Mouse (Mus musculus) heart, adult 2 months (tissue): ENCODE measurements at regions not wholly inside any gene's neighbourhood (a gene's known extent, or its start where the extent isn't known, plus 50 kb on each side); places are given as distances from the start of the nearest gene placed in this dataset.

Experiments used
- DNase-seq, 2 experiments: peaks; one replicate each; pipeline ENCODE4 v3.0.0; 2021
- H3K27ac ChIP-seq: fragments of 200-600 bp; 2 replicates; pipeline ENCODE4 v1.8.1; 2022
- H3K27me3 ChIP-seq: fragments of 200-500 bp; 2 replicates; pipeline ENCODE4 v1.6.1; 2012; ENCODE audit warnings: mild to moderate bottlenecking, low read length, inconsistent platforms, mixed read lengths; ENCODE audit not compliant: control insufficient read depth, insufficient read depth
- H3K36me3 ChIP-seq: fragments of 200-500 bp; 2 replicates; pipeline ENCODE4 v1.6.1; 2012; ENCODE audit warnings: low read length, inconsistent platforms; ENCODE audit not compliant: control insufficient read depth, insufficient read depth
- H3K4me1 ChIP-seq: fragments of 200-500 bp; 2 replicates; pipeline ENCODE4 v1.6.1; 2011; ENCODE audit warnings: low read length; ENCODE audit not compliant: control insufficient read depth, insufficient read depth
- H3K4me3 ChIP-seq: fragments of 200-600 bp; 2 replicates; pipeline ENCODE4 v1.8.1; 2022
- H3K79me2 ChIP-seq: fragments of 200-500 bp; replicated peaks from 2 replicates; pipeline ENCODE4 v1.6.1; 2012; ENCODE audit warnings: mild to moderate bottlenecking, inconsistent platforms, low read length, moderate library complexity, mixed read lengths; ENCODE audit not compliant: control insufficient read depth, insufficient read depth
- H3K9ac ChIP-seq: fragments of 200-500 bp; 2 replicates; pipeline ENCODE4 v1.6.1; 2012; ENCODE audit warnings: low read depth, mild to moderate bottlenecking, control low read depth, inconsistent platforms, low read length, mixed read lengths
- CTCF ChIP-seq: fragments of 200-600 bp; IDR thresholded peaks from 2 replicates; pipeline ENCODE4 v1.8.1; 2022; ENCODE audit warnings: antibody characterized with exemption, mild to moderate bottlenecking, moderate library complexity
- EP300 ChIP-seq: fragments of 200-500 bp; IDR thresholded peaks from 2 replicates; pipeline ENCODE4 v1.6.1; 2011; ENCODE audit warnings: low read depth, low read length, control low read depth; ENCODE audit not compliant: insufficient read depth
- POLR2A ChIP-seq: fragments of 200-500 bp; IDR thresholded peaks from 2 replicates; pipeline ENCODE4 v1.6.1; 2011; ENCODE audit warnings: mild to moderate bottlenecking, low read depth, low read length, control low read depth; ENCODE audit not compliant: insufficient read depth
- WGBS: fragments of 180-500 bp; shearing (Covaris S2); methylation state at CpG from one replicate; pipeline ENCODE4 v1.1.7; 2018; 5-methylcytosine and 5-hydroxymethylcytosine counted together
- intact Hi-C: fragments of 180-260 bp; cut with DNase I; formaldehyde crosslinking; loops from one replicate; pipeline ENCODE4 v1.15.1; 2025

- no peaks in the 10 kb centered on the region for H3K79me2 ChIP-seq
- 73% methylated on average over 3 of the region's 3 CpGs for WGBS
- peaks cover 4% of the 10 kb centered on the region for H3K4me1 ChIP-seq
- H3K9ac ChIP-seq: no peak overlapping the region
- no peak overlapping the region for H3K4me3 ChIP-seq
- no peaks in the 10 kb centered on the region for H3K27me3 ChIP-seq
- H3K27ac ChIP-seq: no peak overlapping the region
- intact Hi-C loops: no loop called here
- no peak for TF ChIP-seq POLR2A
- no peak for TF ChIP-seq CTCF
- TF ChIP-seq EP300: no peak
- no peaks in the 10 kb centered on the region for H3K36me3 ChIP-seq
- no peak for DNase-seq
Observed at GRCm38 (mm10) chrX:12829165-12829564, 67.3 kb upstream of the Med14 start.

GRCm38 (mm10) chrX:12827299-12827872 lies 65.5 kb upstream of the Med14 start:
- intact Hi-C loops: no loop called here
- Histone ChIP-seq H3K36me3 (no peaks in the 10 kb centered on the region), H3K9ac (no peak overlapping the region), H3K27me3 (no peaks in the 10 kb centered on the region), H3K27ac (no peak overlapping the region), H3K4me1 (peaks cover 4% of the 10 kb centered on the region), H3K4me3 (no peak overlapping the region), H3K79me2 (no peaks in the 10 kb centered on the region)
- DNase-seq: no peak
- 75% methylated on average over 4 of the region's 4 CpGs for WGBS
- TF ChIP-seq EP300: no peak
- no peak for TF ChIP-seq CTCF
- no peak for TF ChIP-seq POLR2A

GRCm38 (mm10) chrX:12826646-12827045 lies 64.8 kb upstream of the Med14 start:
- Histone ChIP-seq H3K36me3 (no peaks in the 10 kb centered on the region), H3K79me2 (no peaks in the 10 kb centered on the region), H3K27me3 (no peaks in the 10 kb centered on the region), H3K27ac (no peak overlapping the region), H3K4me3 (no peak overlapping the region), H3K4me1 (peaks cover 4% of the 10 kb centered on the region), H3K9ac (no peak overlapping the region)
- WGBS: 89% methylated on average over 4 of the region's 4 CpGs
- TF ChIP-seq CTCF (no peak), POLR2A (no peak), EP300 (no peak)
- intact Hi-C loops: no loop called here
- no peak for DNase-seq

GRCm38 (mm10) chrX:12825262-12825661 lies 63.4 kb upstream of the Med14 start:
- no peaks in the 10 kb centered on the region for H3K36me3 ChIP-seq
- H3K4me1 ChIP-seq: peaks cover 4% of the 10 kb centered on the region
- H3K79me2 ChIP-seq: no peaks in the 10 kb centered on the region
- WGBS: 39% methylated on average over 2 of the region's 2 CpGs
- H3K27ac ChIP-seq: no peak overlapping the region
- H3K4me3 ChIP-seq: no peak overlapping the region
- DNase-seq: no peak
- no peak overlapping the region for H3K9ac ChIP-seq
- TF ChIP-seq CTCF (no peak), POLR2A (no peak), EP300 (no peak)
- intact Hi-C loops: no loop called here
- no peaks in the 10 kb centered on the region for H3K27me3 ChIP-seq

- 56% methylated on average over 5 of the region's 5 CpGs for WGBS
- intact Hi-C loops: no loop called here
- H3K9ac ChIP-seq: no peak overlapping the region
- H3K27ac ChIP-seq: no peak overlapping the region
- H3K4me1 ChIP-seq: peaks cover 4% of the 10 kb centered on the region
- TF ChIP-seq CTCF: no peak
- no peak for TF ChIP-seq POLR2A
- no peak for TF ChIP-seq EP300
- DNase-seq: peak in 1 of 2 experiments; percentile 5
- H3K79me2 ChIP-seq: no peaks in the 10 kb centered on the region
- no peaks in the 10 kb centered on the region for H3K27me3 ChIP-seq
- H3K4me3 ChIP-seq: no peak overlapping the region
- no peaks in the 10 kb centered on the region for H3K36me3 ChIP-seq
Observed at GRCm38 (mm10) chrX:12824497-12824896, 62.6 kb upstream of the Med14 start.

GRCm38 (mm10) chrX:12822777-12823176 lies 60.9 kb upstream of the Med14 start:
- WGBS: 72% methylated on average over 10 of the region's 10 CpGs
- Histone ChIP-seq H3K79me2 (no peaks in the 10 kb centered on the region), H3K9ac (no peak overlapping the region), H3K4me1 (peaks cover 4% of the 10 kb centered on the region), H3K36me3 (no peaks in the 10 kb centered on the region), H3K27me3 (no peaks in the 10 kb centered on the region), H3K27ac (no peak overlapping the region), H3K4me3 (no peak overlapping the region)
- TF ChIP-seq EP300 (no peak), POLR2A (no peak), CTCF (no peak)
- intact Hi-C loops: no loop called here
- DNase-seq: no peak
